Mouse (Mus musculus) bone marrow, adult 2 months (tissue): Measurements from ENCODE around the gene Ern1.

ENCODE experiments used
- CTCF ChIP-seq: fragments of 200-500 bp; IDR thresholded peaks from 2 replicates; pipeline ENCODE4 v1.5.1; 2011; ENCODE audit warnings: low read length, control low read depth; ENCODE audit not compliant: control insufficient read depth, insufficient read depth
- POLR2A ChIP-seq: fragments of 200-500 bp; IDR thresholded peaks from 2 replicates; pipeline ENCODE4 v1.6.1; 2011; ENCODE audit warnings: low read depth, mild to moderate bottlenecking, control low read depth, low read length, borderline replicate concordance; ENCODE audit not compliant: control insufficient read depth

DNA sequence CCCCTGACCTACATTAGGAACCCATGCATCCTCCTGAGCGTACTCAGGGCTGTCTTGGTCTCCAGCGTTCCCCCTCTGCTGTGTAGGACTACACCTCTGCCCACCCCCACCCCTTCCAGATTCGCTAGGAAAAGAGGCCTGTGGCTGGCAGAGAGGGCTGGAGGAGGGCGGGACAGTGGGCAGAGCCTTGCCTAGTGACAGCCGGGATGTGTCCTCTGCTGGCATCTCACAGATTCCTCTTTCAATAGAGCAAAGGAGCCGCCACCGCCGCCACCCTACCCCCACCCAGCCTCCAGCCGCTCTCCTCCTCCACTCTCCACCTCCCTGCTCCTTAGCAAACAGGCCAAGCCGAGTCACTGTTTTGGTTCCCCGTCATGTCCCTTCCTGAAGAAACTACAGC, 122.9 kb downstream of the Ern1 start:
- TF ChIP-seq CTCF (no peak), POLR2A (no peak)
